Mouse (Mus musculus): Measurements from ENCODE around the gene Mapk1ip1. TPM values are rescaled to one million over a fixed set of nuclear protein-coding genes. Genes with fewer than 3 reads are reported as not detected.

The Mapk1ip1 gene
- total RNA-seq (2014; rRNA removed) (3.6 and 5.4 TPM in 2 replicates), polyA plus RNA-seq (2012; rRNA removed) (15.0 and 27.6 TPM in 2 replicates)

- no peaks in the 10 kb centered on the region for H3K27me3 ChIP-seq (ENCODE audit: control insufficient read depth, insufficient read depth, low read length)
- H3K36me3 ChIP-seq (ENCODE audit: control insufficient read depth, insufficient read depth, low read length), result no peaks in the 10 kb centered on the region
- TF ChIP-seq POLR2A (IDR thresholded peaks at IDR 0.05; ENCODE audit: extremely low read depth, insufficient read depth, low read length) (peak; percentile 64; the same call in 1 of the 2 replicates), CTCF (IDR thresholded peaks at IDR 0.05; ENCODE audit: low read depth, low read length) (peak; percentile 59)
- peak; percentile 83 for DNase-seq (ENCODE audit: extremely low read depth, low read depth, low spot score)
- H3K27ac ChIP-seq (replicated peaks; ENCODE audit: insufficient read depth, low read depth, low read length), result peak within 1 kb of the TSS; percentile 89
- peaks cover 21% of the 10 kb centered on the region for H3K79me2 ChIP-seq (ENCODE audit: control insufficient read depth, insufficient read depth, low read length)
- H3K4me1 ChIP-seq (ENCODE audit: control insufficient read depth, insufficient read depth, low read length), result peaks cover 23% of the 10 kb centered on the region
- peak within 1 kb of the TSS; percentile 77 for H3K4me3 ChIP-seq (ENCODE audit: insufficient read depth, low read depth, low read length)
- H3K9ac ChIP-seq (ENCODE audit: low read depth, low read length), result peak within 1 kb of the TSS; percentile 99
- WGBS, result under 1% methylated on average over 51 of the region's 51 CpGs
Observed at GRCm38 (mm10) chr7:138845544-138846391, at the start of gene Mapk1ip1, which contains the start of gene Ppp2r2d. Gene Mapk1ip1, minus strand, starts transcription at chr7:138846273. Gene Ppp2r2d, plus strand, starts transcription at chr7:138846079.

GRCm38 (mm10) chr7:138885365-138886289 lies 39.6 kb upstream of the Mapk1ip1 start:
- TF ChIP-seq POLR2A (IDR thresholded peaks at IDR 0.05; ENCODE audit: extremely low read depth, insufficient read depth, low read length) (no peak), CTCF (IDR thresholded peaks at IDR 0.05; ENCODE audit: low read depth, low read length) (no peak)
- no peaks in the 10 kb centered on the region for H3K4me1 ChIP-seq (ENCODE audit: control insufficient read depth, insufficient read depth, low read length)
- H3K9ac ChIP-seq (ENCODE audit: low read depth, low read length), result no peak overlapping the region
- H3K27me3 ChIP-seq (ENCODE audit: control insufficient read depth, insufficient read depth, low read length), result no peaks in the 10 kb centered on the region
- no peak overlapping the region for H3K27ac ChIP-seq (replicated peaks; ENCODE audit: insufficient read depth, low read depth, low read length)
- peaks cover 21% of the 10 kb centered on the region for H3K36me3 ChIP-seq (ENCODE audit: control insufficient read depth, insufficient read depth, low read length)
- DNase-seq (ENCODE audit: extremely low read depth, low read depth, low spot score), result no peak
- no peaks in the 10 kb centered on the region for H3K79me2 ChIP-seq (ENCODE audit: control insufficient read depth, insufficient read depth, low read length)
- no peak overlapping the region for H3K4me3 ChIP-seq (ENCODE audit: insufficient read depth, low read depth, low read length)
- 82% methylated on average over 12 of the region's 13 CpGs for WGBS

- TF ChIP-seq POLR2A (IDR thresholded peaks at IDR 0.05; ENCODE audit: extremely low read depth, insufficient read depth, low read length), result no peak
- TF ChIP-seq CTCF (IDR thresholded peaks at IDR 0.05; ENCODE audit: low read depth, low read length), result no peak
- H3K36me3 ChIP-seq (ENCODE audit: control insufficient read depth, insufficient read depth, low read length), result peaks cover 35% of the 10 kb centered on the region
- no peak overlapping the region for H3K9ac ChIP-seq (ENCODE audit: low read depth, low read length)
Observed at GRCm38 (mm10) chr7:138883724-138884123, 37.7 kb upstream of the Mapk1ip1 start.

GRCm38 (mm10) chr7:138875031-138875430 lies 29.0 kb upstream of the Mapk1ip1 start:
- no peaks in the 10 kb centered on the region for H3K27me3 ChIP-seq (ENCODE audit: control insufficient read depth, insufficient read depth, low read length)
- DNase-seq (ENCODE audit: extremely low read depth, low read depth, low spot score), result no peak
- peaks cover 12% of the 10 kb centered on the region for H3K4me1 ChIP-seq (ENCODE audit: control insufficient read depth, insufficient read depth, low read length)
- H3K27ac ChIP-seq (replicated peaks; ENCODE audit: insufficient read depth, low read depth, low read length), result no peak overlapping the region
- H3K79me2 ChIP-seq (ENCODE audit: control insufficient read depth, insufficient read depth, low read length), result peaks cover 3% of the 10 kb centered on the region; the same call in 1 of the 2 replicates
- H3K9ac ChIP-seq (ENCODE audit: low read depth, low read length), result no peak overlapping the region
- peaks cover 36% of the 10 kb centered on the region for H3K36me3 ChIP-seq (ENCODE audit: control insufficient read depth, insufficient read depth, low read length)
- no peak for TF ChIP-seq CTCF (IDR thresholded peaks at IDR 0.05; ENCODE audit: low read depth, low read length)
- TF ChIP-seq POLR2A (IDR thresholded peaks at IDR 0.05; ENCODE audit: extremely low read depth, insufficient read depth, low read length), result no peak
- no peak overlapping the region for H3K4me3 ChIP-seq (ENCODE audit: insufficient read depth, low read depth, low read length)
- WGBS, result 67% methylated on average over 3 of the region's 3 CpGs

More at GRCm38 (mm10) chr7:138883724-138884123, 37.7 kb upstream of the Mapk1ip1 start:
- Histone ChIP-seq H3K27me3 (ENCODE audit: control insufficient read depth, insufficient read depth, low read length) (no peaks in the 10 kb centered on the region), H3K79me2 (ENCODE audit: control insufficient read depth, insufficient read depth, low read length) (no peaks in the 10 kb centered on the region), H3K4me3 (ENCODE audit: insufficient read depth, low read depth, low read length) (no peak overlapping the region), H3K4me1 (ENCODE audit: control insufficient read depth, insufficient read depth, low read length) (no peaks in the 10 kb centered on the region), H3K27ac (replicated peaks; ENCODE audit: insufficient read depth, low read depth, low read length) (no peak overlapping the region)
- no peak for DNase-seq (ENCODE audit: extremely low read depth, low read depth, low spot score)
- WGBS, result 95% methylated on average over 3 of the region's 3 CpGs

GRCm38 (mm10) chr7:138872956-138873355 lies 26.9 kb upstream of the Mapk1ip1 start:
- Histone ChIP-seq H3K9ac (ENCODE audit: low read depth, low read length) (peak overlapping the region; percentile 63), H3K36me3 (ENCODE audit: control insufficient read depth, insufficient read depth, low read length) (peaks cover 31% of the 10 kb centered on the region), H3K79me2 (ENCODE audit: control insufficient read depth, insufficient read depth, low read length) (peaks cover 7% of the 10 kb centered on the region; the same call in 1 of the 2 replicates), H3K4me3 (ENCODE audit: insufficient read depth, low read depth, low read length) (no peak overlapping the region), H3K4me1 (ENCODE audit: control insufficient read depth, insufficient read depth, low read length) (peaks cover 12% of the 10 kb centered on the region), H3K27me3 (ENCODE audit: control insufficient read depth, insufficient read depth, low read length) (no peaks in the 10 kb centered on the region), H3K27ac (replicated peaks; ENCODE audit: insufficient read depth, low read depth, low read length) (peak overlapping the region; percentile 68)
- WGBS, result 26% methylated on average over 3 of the region's 3 CpGs
- DNase-seq (ENCODE audit: extremely low read depth, low read depth, low spot score), result peak; percentile 91
- TF ChIP-seq POLR2A (IDR thresholded peaks at IDR 0.05; ENCODE audit: extremely low read depth, insufficient read depth, low read length), result no peak
- TF ChIP-seq CTCF (IDR thresholded peaks at IDR 0.05; ENCODE audit: low read depth, low read length), result no peak
